Mouse (Mus musculus): ENCODE data around the gene Tdrd1. TPM values are rescaled to one million over a fixed set of nuclear protein-coding genes. Genes with fewer than 3 reads are reported as not detected.
"Not testable (repeated sequence)": the region's sequence is repeated elsewhere in the genome, so short reads cannot be mapped to it uniquely, and the experiment has no call there.

The Tdrd1 gene
- 0.19 and 0.31 TPM in 2 replicates for polyA plus RNA-seq (2015; fragmentation: Nextera tagmentation; extraction: Ambion mirVana)

DNA sequence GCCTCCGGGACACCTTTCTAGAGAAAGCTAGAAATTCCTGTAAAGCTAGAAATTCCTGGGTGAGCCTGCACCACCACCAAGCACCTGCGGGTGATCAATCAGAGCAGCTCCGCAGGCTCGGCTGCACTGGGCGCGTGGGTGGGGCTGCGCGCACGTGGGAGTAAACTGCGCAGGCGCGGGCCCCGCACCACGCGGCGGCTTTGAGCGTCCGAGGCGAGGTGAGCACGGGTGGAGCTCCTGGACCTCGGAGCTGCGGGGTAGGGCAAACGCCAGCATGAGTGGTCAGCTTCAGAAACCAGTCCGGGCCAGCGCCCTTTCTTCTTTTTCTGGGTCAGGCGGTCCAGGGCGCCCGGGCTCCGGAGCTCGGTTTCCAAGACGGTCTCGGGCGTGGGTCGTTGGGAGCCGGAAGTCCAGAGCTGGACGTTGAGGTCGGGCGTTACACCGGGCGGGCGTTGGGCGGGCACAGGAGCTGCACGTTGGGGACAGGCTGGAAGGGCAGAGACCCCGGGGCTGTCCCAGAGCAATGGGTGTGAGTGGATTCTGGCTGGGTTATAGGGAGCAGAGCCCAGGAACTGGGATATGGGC, at the start of gene Tdrd1:
Gene Tdrd1, plus strand, starts transcription at position 163 of the 585 bp plus-strand sequence.
- H3K36me3 ChIP-seq (ENCODE audit: poor library complexity, severe bottlenecking), result no peaks in the 10 kb centered on the region
- peaks cover 3% of the 10 kb centered on the region; the same call in 1 of the 2 replicates for H3K27me3 ChIP-seq
- no peak within 1 kb of the TSS for H3K4me3 ChIP-seq
- no peak within 1 kb of the TSS for H3K9ac ChIP-seq
- H3K4me2 ChIP-seq, result 0 out of 2 replicates have a peak within 1 kb of the TSS, but pooled peaks have one; percentile 29
- no peak within 1 kb of the TSS for H3K27ac ChIP-seq
- no peak for ATAC-seq
- peaks cover 6% of the 10 kb centered on the region for H3K4me1 ChIP-seq
- WGBS, result 70% methylated on average over 44 of the region's 44 CpGs
- H3K9me3 ChIP-seq (replicated peaks), result no peaks in the 10 kb centered on the region

DNA sequence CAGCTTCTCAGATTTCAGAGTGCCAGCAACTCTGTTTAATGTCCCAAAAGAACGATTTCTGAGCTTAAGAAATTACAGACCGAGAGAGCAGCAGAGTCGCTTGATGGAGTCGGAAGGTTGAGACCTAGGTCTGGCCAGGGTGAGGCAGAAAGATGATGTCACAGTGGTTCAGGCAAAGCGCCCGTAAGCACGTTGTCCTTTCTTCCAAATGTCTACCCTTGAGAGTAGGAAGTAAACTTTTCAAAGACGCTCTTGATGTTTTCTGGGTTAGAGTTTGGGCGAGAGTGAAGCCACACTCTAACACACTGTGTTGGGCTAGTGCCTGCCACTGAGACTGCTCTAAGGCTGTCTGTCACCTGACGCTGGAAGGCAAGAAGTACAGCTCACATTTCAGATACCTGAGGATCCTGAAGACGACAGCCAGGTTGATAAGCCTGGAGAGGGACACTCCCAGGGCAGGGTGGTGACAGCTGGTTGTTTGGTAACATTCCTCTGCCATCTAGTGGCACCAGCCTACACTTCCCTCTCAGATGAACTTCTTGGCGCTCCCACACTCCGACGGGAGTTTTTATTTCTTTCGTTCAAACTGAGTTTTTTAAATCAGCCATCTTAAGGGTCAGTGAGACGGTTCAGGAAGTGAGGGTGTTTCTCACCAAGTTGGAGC, 49.2 kb upstream of the Tdrd1 start:
- Histone ChIP-seq H3K27me3 (peaks cover 30% of the 10 kb centered on the region), H3K4me1 (peaks cover 35% of the 10 kb centered on the region), H3K27ac (no peak overlapping the region), H3K9me3 (replicated peaks) (no peaks in the 10 kb centered on the region), H3K36me3 (ENCODE audit: poor library complexity, severe bottlenecking) (no peaks in the 10 kb centered on the region), H3K9ac (no peak overlapping the region), H3K4me2 (no peak overlapping the region), H3K4me3 (no peak overlapping the region)
- WGBS, result 51% methylated on average over 16 of the region's 16 CpGs
- peak; percentile 65 for ATAC-seq

DNA sequence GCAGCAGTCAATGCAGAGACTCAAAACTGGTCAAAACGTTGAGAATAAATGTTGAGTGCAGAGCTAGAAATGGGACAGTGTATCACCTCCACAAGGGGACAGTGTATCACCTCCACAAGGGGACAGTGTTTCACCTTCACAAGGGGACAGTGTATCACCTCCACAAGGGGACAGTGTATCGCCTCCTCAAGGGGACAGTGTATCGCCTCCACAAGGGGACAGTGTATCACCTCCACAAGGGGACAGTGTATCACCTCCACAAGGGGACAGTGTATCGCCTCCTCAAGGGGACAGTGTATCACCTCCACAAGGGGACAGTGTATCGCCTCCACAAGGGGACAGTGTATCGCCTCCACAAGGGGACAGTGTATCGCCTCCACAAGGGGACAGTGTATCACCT, 47.5 kb upstream of the Tdrd1 start:
- ATAC-seq; H3K36me3 ChIP-seq (ENCODE audit: poor library complexity, severe bottlenecking); H3K9me3 ChIP-seq (replicated peaks); H3K4me2 ChIP-seq; H3K4me3 ChIP-seq; H3K9ac ChIP-seq; H3K27ac ChIP-seq: not testable (repeated sequence)
- H3K4me1 ChIP-seq, result peaks cover 27% of the 10 kb centered on the region
- peaks cover 30% of the 10 kb centered on the region for H3K27me3 ChIP-seq
- WGBS, result 92% methylated on average over 7 of the region's 7 CpGs

DNA sequence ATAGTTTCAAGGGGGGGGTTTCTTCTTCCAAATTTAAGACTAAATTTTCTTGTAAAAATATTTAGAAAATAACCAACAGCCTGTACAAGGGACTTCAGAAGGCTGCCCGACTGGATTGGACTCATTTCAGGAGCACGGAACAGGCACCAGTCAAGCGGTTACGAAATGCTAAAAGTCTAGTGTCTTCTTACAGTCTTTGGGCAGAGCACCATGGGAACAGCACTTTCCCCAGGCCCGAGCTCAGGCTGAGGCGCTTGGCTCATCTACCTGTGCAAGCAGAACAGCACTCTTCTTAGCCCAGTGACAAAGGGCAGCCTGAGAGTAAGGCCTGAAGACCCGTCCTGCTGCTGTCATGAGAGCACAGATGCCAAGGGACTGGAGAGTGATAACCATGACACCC, 38.1 kb upstream of the Tdrd1 start:
- H3K4me1 ChIP-seq, result no peaks in the 10 kb centered on the region
- no peaks in the 10 kb centered on the region for H3K27me3 ChIP-seq
- peaks cover 42% of the 10 kb centered on the region for H3K36me3 ChIP-seq (ENCODE audit: poor library complexity, severe bottlenecking)
- no peak overlapping the region for H3K27ac ChIP-seq
- ATAC-seq, result no peak
- H3K9ac ChIP-seq, result no peak overlapping the region
- H3K4me3 ChIP-seq, result no peak overlapping the region
- WGBS, result 91% methylated on average over 7 of the region's 7 CpGs
- H3K9me3 ChIP-seq (replicated peaks), result no peaks in the 10 kb centered on the region
- no peak overlapping the region for H3K4me2 ChIP-seq

DNA sequence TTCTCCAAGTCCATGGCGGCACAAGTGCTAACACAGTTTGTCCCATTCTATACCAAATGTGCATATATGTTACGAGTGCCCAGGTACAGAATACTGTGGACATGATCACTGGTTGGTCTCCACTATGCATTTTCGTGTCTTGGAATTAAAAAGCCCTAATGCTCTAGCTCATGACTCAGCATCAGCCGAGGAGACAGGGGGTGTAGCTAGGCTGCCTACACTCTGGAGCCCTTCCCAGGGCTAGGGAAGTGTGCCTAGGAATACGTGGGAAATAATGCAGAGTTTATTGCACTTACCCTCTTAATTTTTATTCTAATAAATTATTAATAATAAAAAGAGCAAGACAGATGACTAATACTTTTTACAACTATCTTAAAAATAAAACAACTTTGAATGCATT, 37.1 kb upstream of the Tdrd1 start:
- 92% methylated on average over 5 of the region's 5 CpGs for WGBS
- Histone ChIP-seq H3K36me3 (ENCODE audit: poor library complexity, severe bottlenecking) (peaks cover 50% of the 10 kb centered on the region), H3K9me3 (replicated peaks) (no peaks in the 10 kb centered on the region), H3K27me3 (no peaks in the 10 kb centered on the region), H3K9ac (no peak overlapping the region), H3K4me2 (no peak overlapping the region), H3K27ac (no peak overlapping the region), H3K4me1 (no peaks in the 10 kb centered on the region), H3K4me3 (no peak overlapping the region)
- no peak for ATAC-seq

DNA sequence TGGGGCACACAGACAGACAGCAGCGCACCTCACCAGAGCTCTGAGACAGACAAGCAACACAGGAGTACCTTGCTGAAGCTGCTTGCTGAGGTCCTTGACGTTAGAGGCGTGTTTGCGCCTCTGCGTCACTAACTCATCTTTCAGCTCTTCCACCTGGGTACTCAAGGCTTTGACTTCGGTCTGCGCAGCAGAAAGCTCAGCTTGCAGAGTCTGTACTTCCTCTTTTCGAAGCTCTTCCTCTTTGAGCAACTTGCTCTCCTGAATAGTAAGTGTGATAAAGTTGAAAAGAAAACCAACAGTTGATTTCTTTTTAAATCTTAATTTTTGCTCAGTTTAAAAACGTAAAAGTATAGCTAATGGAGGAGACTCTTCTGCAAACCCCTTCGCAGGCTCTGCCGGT, 28.6 kb upstream of the Tdrd1 start:
- H3K9me3 ChIP-seq (replicated peaks), result no peaks in the 10 kb centered on the region
- H3K4me2 ChIP-seq, result no peak overlapping the region
- H3K4me1 ChIP-seq, result no peaks in the 10 kb centered on the region
- H3K27ac ChIP-seq, result no peak overlapping the region
- no peak overlapping the region for H3K9ac ChIP-seq
- ATAC-seq, result no peak
- no peak overlapping the region for H3K4me3 ChIP-seq
- peaks cover 93% of the 10 kb centered on the region for H3K36me3 ChIP-seq (ENCODE audit: poor library complexity, severe bottlenecking)
- WGBS, result 93% methylated on average over 11 of the region's 11 CpGs
- H3K27me3 ChIP-seq, result no peaks in the 10 kb centered on the region

DNA sequence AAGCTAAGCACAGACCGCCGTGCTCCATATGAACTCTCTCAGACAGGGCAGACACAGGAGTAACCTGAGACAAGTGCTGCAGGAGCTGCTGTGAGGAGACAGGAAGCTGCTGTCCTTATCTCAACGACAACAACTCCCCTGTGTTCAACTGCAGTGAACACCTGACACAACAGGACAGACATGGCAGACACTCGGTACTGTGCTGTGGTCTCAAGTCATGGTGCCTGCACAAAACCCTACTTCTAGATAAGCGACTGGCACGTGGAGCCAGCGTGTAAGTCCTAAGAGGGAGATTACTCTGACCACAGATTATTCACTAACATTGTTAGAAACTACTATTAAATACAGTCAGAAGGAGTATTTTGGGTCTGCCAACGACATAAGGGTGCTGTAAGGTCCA, 25.8 kb upstream of the Tdrd1 start:
- peaks cover 94% of the 10 kb centered on the region for H3K36me3 ChIP-seq (ENCODE audit: poor library complexity, severe bottlenecking)
- H3K27ac ChIP-seq, result no peak overlapping the region
- 92% methylated on average over 8 of the region's 8 CpGs for WGBS
- ATAC-seq, result no peak
- H3K4me3 ChIP-seq, result no peak overlapping the region
- H3K9me3 ChIP-seq (replicated peaks), result no peaks in the 10 kb centered on the region
- no peak overlapping the region for H3K4me2 ChIP-seq
- no peak overlapping the region for H3K9ac ChIP-seq
- no peaks in the 10 kb centered on the region for H3K4me1 ChIP-seq
- no peaks in the 10 kb centered on the region for H3K27me3 ChIP-seq

DNA sequence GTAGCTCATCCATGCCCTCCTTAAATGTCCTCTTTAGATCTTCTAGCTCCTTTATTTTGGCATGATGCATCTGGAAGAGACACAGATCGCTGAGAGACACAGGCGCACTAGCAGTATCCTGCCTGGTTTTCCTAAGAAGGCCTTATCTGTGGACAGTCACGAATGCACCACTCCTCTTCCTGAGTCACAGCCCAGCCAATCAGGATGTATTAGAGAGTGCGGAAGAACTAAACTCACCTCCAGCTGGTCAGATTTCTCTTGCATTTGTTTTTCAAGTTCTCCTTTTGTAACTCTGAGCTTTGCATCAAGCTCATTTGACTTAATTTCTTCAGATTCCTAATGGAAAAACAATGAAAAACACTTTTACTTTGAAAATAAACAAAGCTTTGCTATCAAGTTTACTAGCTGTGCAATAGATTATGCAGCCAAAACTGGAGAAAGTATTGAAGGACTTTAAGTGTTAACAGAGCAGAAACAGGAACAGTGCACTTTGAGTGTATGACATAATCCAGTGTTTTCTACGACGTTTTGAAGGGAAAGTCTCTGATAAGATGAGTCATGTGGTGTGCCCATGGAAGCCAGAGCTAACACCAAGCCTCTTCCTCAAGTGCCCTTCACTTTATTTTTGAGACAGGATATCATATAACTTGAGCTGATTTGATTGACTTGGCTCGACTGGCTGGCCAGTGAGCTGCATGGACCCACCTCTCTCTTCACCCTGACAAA, 24.9 kb upstream of the Tdrd1 start:
- WGBS, result 88% methylated on average over 7 of the region's 7 CpGs
- H3K27me3 ChIP-seq, result no peaks in the 10 kb centered on the region
- H3K4me1 ChIP-seq, result no peaks in the 10 kb centered on the region
- H3K4me3 ChIP-seq, result no peak overlapping the region
- peaks cover 95% of the 10 kb centered on the region for H3K36me3 ChIP-seq (ENCODE audit: poor library complexity, severe bottlenecking)
- H3K4me2 ChIP-seq, result no peak overlapping the region
- H3K9ac ChIP-seq, result no peak overlapping the region
- H3K9me3 ChIP-seq (replicated peaks), result no peaks in the 10 kb centered on the region
- H3K27ac ChIP-seq, result no peak overlapping the region
- no peak for ATAC-seq

DNA sequence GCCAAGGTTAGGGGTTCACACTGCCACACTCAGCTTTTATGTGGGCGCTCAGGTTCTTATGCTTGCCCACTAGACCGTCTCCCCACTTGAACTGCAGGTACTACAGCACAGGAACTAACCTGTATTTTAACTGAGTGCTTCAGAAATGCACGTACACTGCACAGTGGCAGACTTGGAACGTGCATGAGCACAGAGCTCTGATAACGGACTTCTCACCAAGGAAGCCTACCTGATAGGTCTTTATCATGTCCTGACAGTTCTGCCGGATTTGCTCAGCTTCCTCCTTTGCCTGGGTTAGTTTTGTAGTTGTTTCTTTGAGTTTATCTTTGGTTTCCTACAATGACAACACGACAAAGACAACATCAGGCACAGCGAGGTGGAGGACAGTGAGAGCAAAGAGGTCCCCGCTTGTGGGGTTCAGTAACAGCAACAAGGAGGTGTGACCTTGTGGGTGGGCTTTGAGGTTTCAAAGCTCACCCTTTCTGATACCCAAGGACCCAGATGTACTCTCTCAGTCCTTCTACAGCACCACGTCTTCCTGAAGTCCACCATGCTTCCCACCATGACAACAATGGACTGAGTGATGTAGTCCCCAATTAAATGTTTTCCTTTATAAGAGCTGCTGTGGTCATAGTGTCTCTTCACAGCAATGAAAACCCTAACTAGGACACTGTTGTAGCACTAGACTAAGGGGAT, 24.2 kb upstream of the Tdrd1 start:
- no peaks in the 10 kb centered on the region for H3K9me3 ChIP-seq (replicated peaks)
- H3K4me2 ChIP-seq, result no peak overlapping the region
- H3K9ac ChIP-seq, result no peak overlapping the region
- H3K27ac ChIP-seq, result no peak overlapping the region
- no peaks in the 10 kb centered on the region for H3K4me1 ChIP-seq
- H3K27me3 ChIP-seq, result no peaks in the 10 kb centered on the region
- H3K36me3 ChIP-seq (ENCODE audit: poor library complexity, severe bottlenecking), result peaks cover 91% of the 10 kb centered on the region
- 92% methylated on average over 10 of the region's 10 CpGs for WGBS
- H3K4me3 ChIP-seq, result no peak overlapping the region
- no peak for ATAC-seq

DNA sequence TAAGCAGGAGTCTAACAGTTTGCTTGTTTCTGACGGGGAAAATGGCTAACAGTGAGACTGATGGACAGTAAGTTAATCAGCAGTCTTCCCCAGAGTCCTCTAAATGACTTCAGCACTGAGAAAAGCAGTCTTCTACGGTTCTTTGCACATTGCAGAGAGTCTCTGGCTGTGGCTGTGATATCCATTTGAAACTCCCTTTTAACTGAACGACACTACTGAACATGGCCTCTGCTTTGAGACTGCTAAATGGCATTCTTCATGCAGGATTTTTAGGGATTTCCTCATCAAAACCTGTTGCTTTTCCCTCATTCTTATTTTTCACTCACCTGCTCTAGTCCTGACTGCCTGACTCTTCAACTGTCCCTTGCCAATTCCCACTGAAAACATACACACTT, 23.7 kb upstream of the Tdrd1 start:
- WGBS, result 73% methylated on average over 3 of the region's 3 CpGs
- H3K4me3 ChIP-seq, result no peak overlapping the region
- no peaks in the 10 kb centered on the region for H3K4me1 ChIP-seq
- H3K36me3 ChIP-seq (ENCODE audit: poor library complexity, severe bottlenecking), result peaks cover 93% of the 10 kb centered on the region
- no peak for ATAC-seq
- H3K9me3 ChIP-seq (replicated peaks), result no peaks in the 10 kb centered on the region
- no peak overlapping the region for H3K4me2 ChIP-seq
- H3K27ac ChIP-seq, result no peak overlapping the region
- H3K27me3 ChIP-seq, result no peaks in the 10 kb centered on the region
- H3K9ac ChIP-seq, result no peak overlapping the region

DNA sequence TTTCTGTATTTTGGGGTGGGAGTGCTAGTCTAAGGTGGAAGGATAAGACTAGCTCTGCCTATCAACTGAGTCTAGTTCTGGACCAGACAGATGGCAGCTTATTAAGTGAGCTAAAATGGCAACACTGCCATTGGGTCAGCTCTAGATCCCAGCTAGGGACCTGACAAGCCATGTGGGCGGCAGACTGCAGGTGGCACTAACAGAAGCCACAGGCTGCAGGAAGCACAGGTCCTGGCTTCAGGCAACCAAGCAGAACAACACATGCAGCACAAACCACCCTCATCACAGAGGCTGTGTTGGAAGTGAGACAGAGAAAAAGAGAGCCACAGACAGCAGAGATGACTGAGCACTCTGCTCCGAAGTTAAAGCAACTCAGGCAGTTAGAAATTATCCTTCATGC, 20.6 kb upstream of the Tdrd1 start:
- no peaks in the 10 kb centered on the region for H3K27me3 ChIP-seq
- no peak for ATAC-seq
- peaks cover 84% of the 10 kb centered on the region for H3K36me3 ChIP-seq (ENCODE audit: poor library complexity, severe bottlenecking)
- H3K9ac ChIP-seq, result no peak overlapping the region
- H3K9me3 ChIP-seq (replicated peaks), result no peaks in the 10 kb centered on the region
- H3K27ac ChIP-seq, result no peak overlapping the region
- no peaks in the 10 kb centered on the region for H3K4me1 ChIP-seq
- WGBS, result 91% methylated on average over 2 of the region's 2 CpGs
- H3K4me2 ChIP-seq, result no peak overlapping the region
- no peak overlapping the region for H3K4me3 ChIP-seq

DNA sequence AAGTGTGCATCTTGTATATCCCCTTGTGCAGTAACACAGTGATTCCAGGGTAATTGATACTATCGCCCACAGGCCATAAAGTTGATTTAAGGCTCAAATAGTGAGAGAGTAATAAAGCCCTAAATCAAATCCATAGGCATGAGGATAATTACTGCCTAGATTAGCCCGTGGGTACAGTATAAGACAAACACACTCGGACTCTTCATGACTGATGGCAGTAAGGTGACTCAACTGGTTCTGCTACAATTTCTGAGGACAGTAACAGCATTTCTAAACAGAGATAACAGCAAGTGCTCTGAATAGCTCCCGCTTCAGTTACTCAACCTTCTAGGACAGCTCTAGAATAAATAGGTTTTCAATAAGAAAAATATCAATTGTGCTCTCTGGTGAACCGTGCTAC, 18.9 kb upstream of the Tdrd1 start:
- 94% methylated on average over 5 of the region's 5 CpGs for WGBS

More for the DNA sequence above, 18.9 kb upstream of the Tdrd1 start:
- Histone ChIP-seq H3K36me3 (ENCODE audit: poor library complexity, severe bottlenecking) (peaks cover 66% of the 10 kb centered on the region), H3K9ac (no peak overlapping the region), H3K27me3 (no peaks in the 10 kb centered on the region), H3K9me3 (replicated peaks) (no peaks in the 10 kb centered on the region), H3K27ac (no peak overlapping the region), H3K4me1 (no peaks in the 10 kb centered on the region), H3K4me3 (no peak overlapping the region), H3K4me2 (no peak overlapping the region)
- ATAC-seq, result no peak

All from forebrain, embryonic 13.5 days (tissue).